Mouse (Mus musculus) kidney, adult 18-20 months (tissue): ENCODE results near the gene Hspe1.
"Not testable (repeated sequence)": the region's sequence is repeated elsewhere in the genome, so short reads cannot be mapped to it uniquely, and the experiment has no call there.

Experiments
- DNase-seq: peaks from one replicate; pipeline ENCODE4 v3.0.0; 2021

Gene Hspe1

DNA sequence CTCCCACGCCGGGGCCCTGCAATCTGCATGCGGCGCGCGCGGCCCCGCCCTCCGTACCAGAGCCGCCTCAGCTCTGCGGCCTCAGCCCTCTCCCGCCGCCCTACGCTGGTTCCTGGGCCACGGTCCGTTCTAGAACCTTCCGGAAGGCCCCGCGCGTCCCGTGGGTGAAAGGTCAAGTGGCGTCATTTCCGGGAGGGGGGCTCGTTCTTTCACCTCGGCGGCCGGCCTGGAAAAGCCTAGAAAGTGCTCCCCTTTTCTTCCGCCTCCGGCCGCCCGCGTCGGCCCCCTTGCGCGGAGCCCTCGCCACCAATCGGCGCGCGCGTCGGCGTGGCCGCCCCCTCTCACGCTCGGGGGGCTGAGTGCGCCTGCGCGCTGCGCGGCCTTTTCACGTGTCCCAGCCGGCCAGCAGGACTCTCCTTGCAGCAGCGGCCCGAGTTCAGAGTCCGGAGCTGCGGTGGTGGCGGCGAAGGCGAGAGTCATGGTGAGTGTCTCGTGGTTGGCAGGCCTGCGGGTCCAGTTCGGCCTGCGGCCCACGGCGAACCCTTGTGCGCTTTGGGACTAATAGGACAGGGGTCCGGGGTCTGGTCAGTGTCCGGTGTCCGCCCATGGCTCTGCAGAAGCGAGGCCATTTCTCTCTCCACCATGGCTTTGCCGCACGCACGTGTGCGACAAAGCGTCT is at the start of gene Hspe1, which contains the start of gene Hspd1:
TSS of gene Hspe1 (plus strand) at position 201 of the 679 bp plus-strand sequence.
TSS of gene Hspd1 (minus strand) at position 312 of the 679 bp plus-strand sequence.
- peak; percentile 99 for DNase-seq

- DNase-seq = no peak
Measured at GRCm38 (mm10) chr1:55039944-55040343, 48.0 kb upstream of the Hspe1 start.

DNA sequence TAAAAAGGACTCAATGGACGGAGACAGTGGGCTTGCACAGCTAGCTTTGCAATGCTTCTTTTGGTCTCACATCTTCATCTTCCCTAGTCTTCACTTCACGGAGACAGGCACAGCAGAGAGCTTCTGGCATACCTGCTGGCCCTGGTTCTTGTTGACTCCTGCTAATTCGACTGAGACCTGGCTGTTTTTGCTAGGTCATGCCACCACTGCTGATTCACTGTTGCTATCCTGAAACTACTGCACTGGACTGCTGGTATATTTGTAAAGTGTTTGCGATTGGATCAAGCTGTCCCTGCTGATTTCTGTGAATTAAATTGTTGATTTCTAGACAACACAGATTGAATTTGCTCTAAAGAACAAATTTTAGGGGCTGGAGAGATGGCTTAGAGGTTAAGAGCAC is 46.2 kb upstream of the Hspe1 start:
- DNase-seq = no peak

DNA sequence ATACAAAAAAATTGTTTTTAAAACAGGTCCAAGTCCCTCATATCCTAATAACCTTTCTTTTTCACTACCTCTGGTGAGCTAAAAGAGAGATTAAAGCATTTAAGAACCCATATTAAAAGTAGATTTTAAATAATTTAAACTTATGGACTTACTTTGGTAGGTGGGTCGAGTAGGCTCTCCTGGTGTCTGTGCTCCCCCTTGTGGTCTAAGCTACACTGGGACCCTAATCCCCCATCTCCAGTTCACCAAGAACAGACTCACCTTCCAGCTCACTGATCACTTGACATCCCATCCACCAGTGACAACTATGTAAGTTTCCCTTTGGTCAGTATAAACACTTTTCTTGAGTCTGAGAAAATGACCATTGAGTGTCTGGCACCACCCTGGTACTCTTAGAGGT is 45.7 kb upstream of the Hspe1 start:
- no peak for DNase-seq

DNA sequence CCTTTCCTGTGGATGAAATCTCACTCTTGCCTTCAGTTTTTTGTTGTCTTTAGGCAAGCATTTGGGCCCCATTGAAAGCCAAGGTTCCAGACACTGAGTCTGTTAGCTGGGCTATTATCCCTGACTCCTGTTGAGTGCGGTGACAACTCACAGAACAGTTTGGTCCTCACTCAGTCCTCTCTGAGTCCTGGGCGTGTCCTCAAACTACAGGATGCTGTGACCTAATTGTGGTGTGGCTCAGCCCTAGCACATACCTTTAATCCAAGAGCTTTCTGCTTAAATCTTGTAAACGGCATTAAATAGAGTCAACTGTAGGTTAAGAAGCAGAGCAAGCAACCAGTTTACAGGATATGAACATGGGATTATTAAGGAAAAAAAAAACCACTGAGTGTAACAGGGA is 44.8 kb upstream of the Hspe1 start:
- DNase-seq = no peak

DNA sequence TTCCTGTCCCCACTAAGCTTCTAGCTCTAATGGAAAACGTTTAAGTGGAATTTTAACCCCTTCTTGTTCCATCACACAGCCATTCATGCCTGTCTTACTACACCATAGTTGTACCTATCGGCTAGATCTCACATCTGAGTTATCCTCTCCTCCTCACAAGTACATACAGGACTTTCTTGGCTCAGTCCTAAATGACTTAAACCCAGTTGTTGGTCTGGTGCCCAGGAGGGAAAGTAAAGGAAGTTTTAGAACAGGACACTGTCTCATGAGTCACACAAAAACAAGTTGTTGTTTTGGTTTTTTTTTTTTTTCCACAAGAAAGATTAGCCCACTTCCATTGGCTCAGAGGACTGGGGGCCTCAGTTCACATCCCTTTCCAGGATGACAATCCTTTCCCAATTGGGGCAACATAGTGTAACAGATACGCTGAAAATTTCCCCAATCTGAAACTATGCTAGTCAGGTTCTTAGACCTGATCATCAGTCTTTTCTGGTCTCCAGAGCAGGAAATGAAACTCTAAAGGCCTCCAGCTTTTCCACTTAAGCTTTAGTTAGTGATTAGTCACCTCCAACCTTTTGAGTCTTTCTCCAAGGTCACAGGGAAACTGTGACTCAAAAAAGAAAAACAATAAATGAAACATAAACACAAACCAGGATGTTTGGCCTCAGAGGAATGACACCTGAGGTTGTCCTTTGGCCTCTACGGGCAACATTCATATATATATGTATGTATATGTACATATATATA is 38.9 kb upstream of the Hspe1 start:
- no peak for DNase-seq

DNA sequence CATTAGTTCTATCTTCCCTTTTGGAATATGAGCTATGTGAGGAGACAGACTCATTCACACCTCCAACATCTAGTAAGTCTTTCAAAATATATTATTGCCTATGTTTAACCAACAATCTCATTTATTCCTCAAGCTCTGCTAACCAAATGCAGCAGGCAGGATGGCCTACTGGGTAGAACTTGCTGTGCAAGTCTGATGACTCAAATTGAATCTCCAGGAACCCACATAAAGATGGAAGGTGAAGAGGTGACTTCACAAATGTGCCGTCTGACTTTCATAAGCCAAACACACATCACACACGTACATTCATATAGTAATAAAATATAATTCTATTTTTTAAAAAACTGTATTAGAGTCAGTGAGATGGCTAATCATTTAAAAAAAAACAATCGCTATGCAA is 36.3 kb upstream of the Hspe1 start:
- DNase-seq = no peak

DNA sequence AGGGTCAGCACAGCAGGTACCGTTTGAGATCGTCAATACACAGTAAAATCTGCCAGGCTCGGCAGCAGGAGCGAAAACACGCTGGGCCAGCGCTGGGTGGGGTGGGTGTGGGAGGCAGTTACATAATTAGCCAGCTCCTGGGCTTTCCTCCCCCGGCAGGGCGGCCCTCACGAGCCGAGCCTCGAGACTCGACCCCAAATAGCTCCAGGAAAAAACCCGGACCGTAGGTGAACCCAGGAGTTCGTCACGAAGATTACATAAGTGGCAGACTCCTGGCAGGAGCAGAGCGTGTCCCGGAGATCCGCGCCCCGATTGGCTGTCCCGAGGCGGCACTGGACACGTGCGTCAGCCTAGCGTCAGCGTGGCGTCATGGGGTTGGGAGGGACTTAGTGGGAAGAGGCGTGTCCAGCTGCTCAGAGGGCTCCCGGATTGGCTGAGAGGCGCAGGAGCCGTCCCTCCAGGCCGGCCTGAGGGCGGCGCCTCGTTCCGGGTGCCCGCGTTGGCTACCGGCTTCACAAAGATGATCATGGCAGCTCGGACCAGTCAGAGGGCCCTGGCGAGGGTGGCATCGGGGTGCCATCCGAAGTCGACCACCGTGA is 35.5 kb upstream of the Hspe1 start, which contains the start of gene Coq10b:
TSS of gene Coq10b (plus strand) at position 416 of the 599 bp plus-strand sequence.
- DNase-seq = peak; percentile 100

DNA sequence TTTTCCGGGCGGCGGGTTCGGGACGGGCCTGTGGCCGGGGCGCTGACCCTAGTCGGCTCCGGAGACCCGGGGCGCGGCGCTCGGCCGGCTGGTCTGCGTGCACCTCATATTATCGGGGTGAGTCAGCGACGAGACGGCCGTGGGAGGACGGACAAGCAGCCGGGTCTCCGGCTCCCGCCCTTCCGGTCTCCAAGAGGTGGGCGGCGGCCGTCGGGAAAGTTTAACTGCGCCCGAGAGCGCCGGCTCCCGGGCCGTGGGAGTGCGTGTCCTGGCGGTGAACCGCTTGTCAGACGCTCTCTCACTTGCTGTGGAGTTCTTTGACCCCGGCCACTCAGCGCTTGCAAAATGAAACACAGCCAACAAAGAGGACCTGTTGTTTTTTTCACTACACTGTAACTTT is 34.9 kb upstream of the Hspe1 start:
- no peak for DNase-seq

DNA sequence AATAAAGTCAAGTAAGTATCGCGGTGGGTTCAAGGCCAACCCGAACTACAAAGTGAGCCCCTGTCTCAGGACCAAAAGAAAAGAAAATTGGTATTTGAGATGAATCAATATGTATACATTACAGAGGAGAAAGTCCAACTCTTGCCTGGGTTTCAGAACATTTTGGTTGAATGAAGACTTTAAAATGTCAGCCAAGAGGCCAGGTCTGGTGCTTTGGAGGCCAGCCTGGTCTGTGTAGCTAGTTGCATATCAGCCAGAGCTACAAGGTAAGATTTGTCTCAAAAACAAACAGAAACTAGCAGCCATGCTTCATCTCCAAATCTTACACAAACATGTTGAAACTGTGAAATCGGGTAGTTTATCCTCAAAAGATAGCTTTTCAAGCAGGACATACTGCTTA is 34.3 kb upstream of the Hspe1 start:
- no peak for DNase-seq

DNA sequence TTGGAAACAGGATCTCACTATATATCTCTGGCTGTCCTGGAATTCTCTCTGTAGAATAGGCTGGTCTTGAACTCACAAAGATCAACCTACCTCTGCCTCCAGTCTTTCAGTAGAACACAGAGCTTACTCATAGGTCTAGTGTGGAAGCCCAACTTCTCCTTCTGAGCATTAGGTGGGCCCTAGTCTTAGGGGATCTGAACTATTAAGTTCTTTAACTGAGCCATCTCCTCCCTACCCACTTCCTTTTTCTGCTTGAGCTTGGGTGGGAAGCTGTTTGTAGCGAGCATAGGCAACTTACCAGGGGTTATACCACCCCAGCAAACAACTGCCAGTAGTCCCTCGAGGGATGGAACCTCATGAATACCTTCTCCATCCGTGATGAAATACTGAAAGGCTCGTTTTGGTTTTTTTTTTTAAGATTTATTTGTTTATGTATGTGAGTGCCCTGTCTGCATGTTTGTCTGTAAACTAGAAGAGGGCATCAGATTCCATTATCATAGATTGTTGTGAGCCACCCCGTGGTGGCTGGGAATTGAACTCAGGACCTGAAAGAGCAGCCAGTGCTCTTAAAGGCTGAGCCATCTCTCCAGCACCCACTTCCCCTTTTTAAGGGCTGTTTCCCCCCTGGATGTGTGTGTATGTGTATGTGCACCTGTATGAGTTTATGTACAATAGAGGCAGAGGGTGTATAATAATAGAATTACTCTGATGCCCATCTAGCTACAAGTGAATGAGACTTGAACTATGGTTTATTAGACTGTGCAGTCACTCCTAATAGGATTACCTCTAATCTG is 32.4 kb upstream of the Hspe1 start:
- no peak for DNase-seq

GRCm38 (mm10) chr1:55058383-55058782 is 29.5 kb upstream of the Hspe1 start:
- not testable (repeated sequence) for DNase-seq

DNA sequence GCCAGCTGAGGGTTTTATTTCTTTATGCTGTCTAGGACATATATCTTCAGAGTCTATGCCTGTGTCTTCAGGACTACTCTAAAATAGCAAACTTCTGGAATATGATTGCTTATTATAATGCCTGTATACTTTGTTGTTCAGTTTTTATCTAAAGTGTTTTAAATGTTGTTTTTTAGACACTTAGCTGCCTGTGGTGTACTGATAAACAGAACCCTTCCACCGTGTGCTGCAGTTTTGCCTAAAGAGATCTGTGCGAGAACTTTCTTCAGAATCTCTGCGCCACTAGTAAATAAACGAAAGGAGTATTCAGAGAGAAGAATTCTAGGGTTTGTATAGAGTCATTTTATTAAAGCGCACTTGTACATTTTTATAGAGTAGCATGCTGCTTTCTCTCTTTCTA is 26.8 kb upstream of the Hspe1 start:
- no peak for DNase-seq

DNA sequence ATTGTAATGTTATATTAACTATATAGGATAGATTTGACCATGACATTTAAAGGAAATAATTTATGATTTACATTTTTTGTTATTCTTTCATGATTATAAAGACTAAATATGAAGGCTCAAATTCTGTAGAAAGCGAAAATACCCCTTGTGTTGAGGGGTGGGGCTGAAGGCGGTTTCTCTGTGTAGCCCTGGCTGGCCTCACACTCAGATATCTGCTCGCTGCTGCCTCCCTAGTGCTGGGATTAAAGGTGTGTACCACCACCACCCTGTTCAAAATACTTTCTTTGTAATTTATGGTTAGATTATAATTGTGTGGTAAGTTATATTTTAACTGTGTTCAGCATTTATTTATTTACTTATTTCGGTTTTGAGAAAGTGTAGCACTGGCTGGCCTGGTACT is 26.2 kb upstream of the Hspe1 start:
- no peak for DNase-seq

DNA sequence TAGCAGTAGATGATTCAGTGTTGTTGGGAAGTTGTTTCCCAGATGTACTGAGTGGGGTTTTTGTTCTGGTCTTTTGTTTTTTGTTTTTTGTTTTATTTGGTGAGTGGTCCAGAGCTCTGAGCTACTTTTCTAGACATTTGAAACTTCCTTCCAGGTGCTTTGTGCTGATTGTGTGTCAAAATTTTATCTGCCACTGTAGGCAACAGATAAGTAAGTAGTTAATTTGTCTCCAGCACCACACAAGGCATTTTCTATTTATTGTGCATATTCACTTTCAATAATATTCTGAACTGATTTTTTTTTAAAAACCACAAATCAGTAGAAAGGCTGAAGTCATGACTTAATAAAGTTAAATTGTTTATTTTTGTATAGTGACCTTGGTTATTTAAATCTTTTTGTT is 15.6 kb upstream of the Hspe1 start:
- not testable (repeated sequence) for DNase-seq

DNA sequence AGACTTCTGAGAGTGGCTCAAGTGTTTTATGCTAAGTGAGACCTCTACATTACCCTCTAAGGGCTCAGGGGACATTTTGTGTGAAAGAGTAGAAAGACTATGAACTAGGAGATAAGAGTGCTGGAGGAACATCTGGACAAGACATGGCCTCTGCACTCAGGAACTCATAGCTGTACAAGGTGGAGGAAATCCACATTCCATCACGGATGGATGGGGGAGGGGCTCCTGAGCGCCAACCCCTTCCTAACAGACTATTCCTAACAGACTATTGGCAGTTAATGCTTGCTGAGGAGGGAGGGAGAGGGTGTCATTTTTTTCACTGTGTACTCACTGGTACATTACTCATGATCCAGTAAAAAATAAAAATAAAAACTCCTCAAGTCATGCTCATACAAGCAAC is 13.2 kb upstream of the Hspe1 start:
- no peak for DNase-seq

- DNase-seq = no peak
Measured at GRCm38 (mm10) chr1:55075652-55076394, 12.1 kb upstream of the Hspe1 start.

- DNase-seq = no peak
Measured at GRCm38 (mm10) chr1:55076395-55076743, 11.6 kb upstream of the Hspe1 start.

GRCm38 (mm10) chr1:55076849-55077516 is 10.9 kb upstream of the Hspe1 start:
- DNase-seq = no peak

GRCm38 (mm10) chr1:55079677-55080076 is 8.3 kb upstream of the Hspe1 start:
- DNase-seq = no peak

GRCm38 (mm10) chr1:55082106-55082505 is 5.8 kb upstream of the Hspe1 start:
- no peak for DNase-seq

DNA sequence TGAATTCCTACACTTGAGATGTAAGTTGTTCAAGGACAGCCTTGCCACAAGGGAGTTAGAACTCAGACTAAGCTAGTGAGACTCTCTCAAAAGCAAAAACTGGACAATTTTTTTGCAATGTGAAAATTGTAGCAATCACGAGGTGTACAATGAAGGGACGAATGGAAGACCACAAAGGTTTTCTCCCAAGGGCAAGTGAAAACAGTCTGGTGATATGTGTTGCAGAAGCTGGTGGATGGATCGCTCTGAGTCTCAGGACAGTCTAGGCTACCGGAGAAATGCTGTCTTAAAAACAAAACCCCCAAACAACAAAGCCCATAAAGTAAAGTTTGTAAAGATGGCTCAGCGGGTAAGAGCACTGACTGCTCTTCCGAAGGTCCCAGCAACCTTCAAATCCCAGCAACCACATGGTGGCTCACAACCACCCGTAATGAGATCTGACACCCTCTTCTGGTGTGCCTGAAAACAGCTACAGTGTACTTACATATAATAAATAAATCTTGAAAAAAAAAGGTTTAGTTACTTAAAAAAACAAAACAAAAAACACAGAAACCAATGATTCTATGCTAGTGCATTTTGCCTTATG is 2.1 kb upstream of the Hspe1 start:
- no peak for DNase-seq
